Mouse (Mus musculus) liver, embryonic 14.5 days (tissue): ENCODE results near the gene Ank.

Experiments
- CTCF ChIP-seq: IDR thresholded peaks from 2 replicates; pipeline ENCODE4 v1.5.1; 2016; ENCODE audit warnings: antibody characterized with exemption, low read depth, control low read depth
- EP300 ChIP-seq: IDR thresholded peaks from 2 replicates; pipeline ENCODE4 v1.6.1; 2016; ENCODE audit warnings: antibody characterized with exemption, low read depth

DNA sequence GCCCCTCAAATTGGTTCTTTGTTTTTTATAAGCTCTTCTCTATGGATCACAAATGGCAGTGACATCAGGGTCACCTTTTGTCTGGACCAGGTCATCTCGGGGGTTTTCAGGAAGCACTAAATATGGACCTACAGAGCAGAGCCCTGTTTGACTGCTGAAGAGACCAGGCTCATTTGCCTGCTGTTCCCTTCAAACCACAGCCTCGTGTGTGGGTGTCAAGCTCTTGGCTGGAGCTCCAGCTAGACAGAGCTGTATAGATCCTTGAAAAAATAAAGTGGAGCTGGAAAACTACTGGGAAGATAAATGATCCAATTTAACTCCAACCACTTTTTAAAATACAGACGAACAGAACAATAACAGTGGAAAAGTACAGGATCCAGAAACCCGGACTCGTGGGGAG lies 70.3 kb downstream of the Ank start:
- TF ChIP-seq CTCF = no peak
- TF ChIP-seq EP300 = no peak
